Mouse (Mus musculus) neural tube, embryonic 12.5 days (tissue): Measurements from ENCODE around the gene Slc16a6. TPM values are rescaled to one million over a fixed set of nuclear protein-coding genes. Genes with fewer than 3 reads are reported as not detected.

ENCODE experiments used
- ATAC-seq: fragments of 200-750 bp; cut with Nextera tagmentation; 2 replicates; pipeline ENCODE4 v1.8.0; 2017; ENCODE audit warnings: low read depth, mild to moderate bottlenecking, moderate TSS enrichment, moderate library complexity; ENCODE audit not compliant: low FRiP score
- H3K27ac ChIP-seq: fragments of 300-500 bp; sonication (generic); 2 replicates; pipeline ENCODE4 v1.5.1; 2016
- H3K27me3 ChIP-seq: fragments of 300-500 bp; sonication (generic); replicated peaks from 2 replicates; pipeline ENCODE4 v1.6.1; 2016; ENCODE audit warnings: mild to moderate bottlenecking
- H3K36me3 ChIP-seq: fragments of 300-500 bp; sonication (generic); 2 replicates; pipeline ENCODE4 v1.6.1; 2016; ENCODE audit warnings: mild to moderate bottlenecking
- H3K4me1 ChIP-seq: fragments of 300-500 bp; sonication (generic); 2 replicates; pipeline ENCODE4 v1.6.1; 2016
- H3K4me2 ChIP-seq: fragments of 300-500 bp; sonication (generic); replicated peaks from 2 replicates; pipeline ENCODE4 v1.6.1; 2016; ENCODE audit warnings: mild to moderate bottlenecking
- H3K4me3 ChIP-seq: fragments of 300-500 bp; sonication (generic); 2 replicates; pipeline ENCODE4 v1.5.1; 2016
- H3K9ac ChIP-seq: fragments of 300-500 bp; sonication (generic); 2 replicates; pipeline ENCODE4 v1.6.1; 2016; ENCODE audit warnings: mild to moderate bottlenecking
- H3K9me3 ChIP-seq: fragments of 300-500 bp; sonication (generic); 2 replicates; pipeline ENCODE4 v1.6.1; 2016; ENCODE audit warnings: mild to moderate bottlenecking
- WGBS: fragments of 180-500 bp; shearing (Covaris S2); methylation state at CpG from one replicate; pipeline ENCODE4 v1.1.7; 2016; 5-methylcytosine and 5-hydroxymethylcytosine counted together
- polyA plus RNA-seq: library from polyadenylated mRNA; unstranded; fragments of >200 nt; fragmentation: Nextera tagmentation; extraction: Ambion mirVana; gene quantifications from 2 replicates; pipeline ENCODE4 v1.2.1, GENCODE M21; 2016

The Slc16a6 gene
- polyA plus RNA-seq, 1 experiment from 2014 or later, result 4.0 TPM

DNA sequence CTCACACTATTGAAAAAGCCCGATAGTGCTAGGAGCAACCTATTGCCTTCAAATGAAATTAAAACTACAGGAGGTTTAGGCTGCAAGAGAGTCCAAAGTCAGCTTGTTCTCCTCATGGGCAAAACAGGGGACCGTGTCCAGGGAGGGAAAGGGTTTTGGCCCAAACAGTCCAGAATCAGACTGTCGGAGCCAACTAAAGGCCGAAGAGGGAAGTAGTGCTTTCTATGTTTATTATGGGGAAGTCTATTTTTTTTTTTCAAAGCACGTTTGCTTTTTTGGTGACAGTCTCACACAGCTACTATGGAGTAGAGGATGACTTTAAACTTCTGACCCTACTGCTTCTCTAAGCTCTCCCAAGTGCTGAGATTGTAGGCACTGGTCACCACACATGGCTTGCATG, 5.3 kb downstream of the Slc16a6 start:
- Histone ChIP-seq H3K4me3 (no peak overlapping the region), H3K36me3 (no peaks in the 10 kb centered on the region), H3K9me3 (no peaks in the 10 kb centered on the region), H3K27me3 (no peaks in the 10 kb centered on the region; the same call in 1 of the 2 replicates), H3K4me1 (peaks cover 10% of the 10 kb centered on the region), H3K4me2 (no peak overlapping the region), H3K9ac (no peak overlapping the region), H3K27ac (no peak overlapping the region)
- WGBS, result 92% methylated on average over 5 of the region's 5 CpGs
- no peak for ATAC-seq

DNA sequence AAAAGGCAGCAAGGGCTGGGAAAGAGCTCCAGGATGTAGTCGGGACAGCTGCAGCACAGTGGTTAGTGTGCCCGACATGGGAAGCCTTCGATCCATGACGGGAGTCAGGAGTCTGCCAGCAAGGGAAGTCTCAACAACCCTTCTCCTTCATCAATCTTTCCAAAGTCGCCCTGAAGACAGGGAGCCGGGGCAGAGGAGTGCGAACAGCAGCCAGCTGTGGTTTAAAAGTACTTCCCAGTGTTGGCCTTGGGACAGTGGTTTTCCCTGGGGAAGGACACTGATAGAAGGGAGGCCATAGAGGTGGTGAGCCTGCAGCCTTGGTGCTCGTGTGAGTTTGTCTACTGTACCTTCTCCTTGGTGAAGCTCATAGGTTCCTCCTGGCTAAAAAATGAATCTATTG, 6.4 kb downstream of the Slc16a6 start:
- no peak for ATAC-seq
- Histone ChIP-seq H3K4me2 (no peak overlapping the region), H3K9ac (no peak overlapping the region), H3K9me3 (no peaks in the 10 kb centered on the region), H3K4me1 (peaks cover 6% of the 10 kb centered on the region), H3K27me3 (no peaks in the 10 kb centered on the region; the same call in 1 of the 2 replicates), H3K27ac (no peak overlapping the region), H3K36me3 (peaks cover 11% of the 10 kb centered on the region; the same call in 1 of the 2 replicates), H3K4me3 (no peak overlapping the region)
- 86% methylated on average over 8 of the region's 8 CpGs for WGBS

DNA sequence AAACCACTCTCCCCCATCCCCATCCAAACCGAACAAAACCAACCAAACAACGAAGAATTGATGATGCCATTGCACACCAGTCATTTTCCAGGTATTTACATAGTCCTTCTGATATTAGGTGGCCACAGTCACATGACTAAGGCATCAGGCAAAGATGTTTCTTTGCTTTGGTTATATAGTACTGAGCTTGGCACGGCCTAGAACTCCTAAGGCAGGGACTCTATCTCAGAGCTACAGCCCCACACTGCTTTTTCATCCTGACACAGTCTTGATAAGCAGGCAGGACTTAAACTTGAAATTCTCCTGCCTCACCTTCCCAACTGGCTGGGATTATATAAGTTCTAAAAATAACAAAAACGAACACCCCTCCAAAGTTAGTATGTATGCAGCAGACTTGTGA, 8.3 kb downstream of the Slc16a6 start:
- 92% methylated on average over 4 of the region's 4 CpGs for WGBS
- H3K27me3 ChIP-seq, result no peaks in the 10 kb centered on the region
- no peak overlapping the region for H3K9ac ChIP-seq
- ATAC-seq, result no peak
- H3K27ac ChIP-seq, result no peak overlapping the region
- H3K4me3 ChIP-seq, result no peak overlapping the region
- no peaks in the 10 kb centered on the region for H3K4me1 ChIP-seq
- H3K4me2 ChIP-seq, result no peak overlapping the region
- H3K9me3 ChIP-seq, result no peaks in the 10 kb centered on the region
- peaks cover 11% of the 10 kb centered on the region; the same call in 1 of the 2 replicates for H3K36me3 ChIP-seq

DNA sequence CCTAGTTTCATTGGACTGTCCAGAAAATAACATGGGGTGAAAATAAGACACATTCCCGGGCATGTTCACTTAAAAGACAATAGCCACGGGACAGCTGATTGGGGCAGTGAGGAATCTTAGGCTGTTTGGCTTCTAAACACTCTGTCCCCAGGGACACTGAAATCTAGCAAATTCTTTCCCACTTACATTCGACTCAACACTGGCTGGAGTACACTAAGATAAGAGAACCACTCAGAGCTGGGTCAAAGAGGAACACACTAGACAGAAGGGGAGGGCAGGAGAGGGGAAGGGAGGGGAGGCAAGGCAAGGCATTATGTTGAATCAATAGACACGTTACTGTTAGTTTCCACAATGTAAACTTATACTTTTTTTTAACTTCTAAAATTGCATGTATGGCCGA, 12.8 kb downstream of the Slc16a6 start:
- no peak overlapping the region for H3K4me2 ChIP-seq
- no peak overlapping the region for H3K9ac ChIP-seq
- no peak for ATAC-seq
- 82% methylated on average over 5 of the region's 5 CpGs for WGBS
- no peaks in the 10 kb centered on the region for H3K27me3 ChIP-seq
- no peaks in the 10 kb centered on the region for H3K4me1 ChIP-seq
- H3K27ac ChIP-seq, result no peak overlapping the region
- no peaks in the 10 kb centered on the region for H3K9me3 ChIP-seq
- H3K36me3 ChIP-seq, result peaks cover 17% of the 10 kb centered on the region; the same call in 1 of the 2 replicates
- no peak overlapping the region for H3K4me3 ChIP-seq

DNA sequence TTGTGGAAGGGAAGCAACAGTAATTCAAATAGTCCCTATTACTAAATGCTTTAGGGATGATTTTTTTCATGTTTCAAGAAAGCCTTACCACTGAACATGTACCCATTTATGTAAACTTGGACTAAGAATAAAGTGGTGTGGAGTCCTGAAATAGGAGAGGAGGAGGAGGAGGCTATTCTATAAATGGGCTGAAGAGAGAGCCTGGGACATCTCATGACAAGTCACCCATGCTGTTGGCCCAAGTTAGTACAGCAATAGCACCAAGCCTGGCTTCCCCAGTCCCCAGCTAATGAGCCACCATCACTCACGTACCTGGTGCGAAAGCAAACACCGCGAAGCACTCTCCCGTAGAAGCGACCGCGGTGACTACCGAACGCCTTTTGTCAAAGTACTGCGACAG, 15.2 kb downstream of the Slc16a6 start:
- Histone ChIP-seq H3K27ac (no peak overlapping the region), H3K4me3 (no peak overlapping the region), H3K27me3 (no peaks in the 10 kb centered on the region), H3K36me3 (peaks cover 27% of the 10 kb centered on the region; the same call in 1 of the 2 replicates), H3K4me1 (no peaks in the 10 kb centered on the region), H3K4me2 (no peak overlapping the region), H3K9ac (no peak overlapping the region), H3K9me3 (no peaks in the 10 kb centered on the region)
- no peak for ATAC-seq
- WGBS, result 95% methylated on average over 11 of the region's 11 CpGs

DNA sequence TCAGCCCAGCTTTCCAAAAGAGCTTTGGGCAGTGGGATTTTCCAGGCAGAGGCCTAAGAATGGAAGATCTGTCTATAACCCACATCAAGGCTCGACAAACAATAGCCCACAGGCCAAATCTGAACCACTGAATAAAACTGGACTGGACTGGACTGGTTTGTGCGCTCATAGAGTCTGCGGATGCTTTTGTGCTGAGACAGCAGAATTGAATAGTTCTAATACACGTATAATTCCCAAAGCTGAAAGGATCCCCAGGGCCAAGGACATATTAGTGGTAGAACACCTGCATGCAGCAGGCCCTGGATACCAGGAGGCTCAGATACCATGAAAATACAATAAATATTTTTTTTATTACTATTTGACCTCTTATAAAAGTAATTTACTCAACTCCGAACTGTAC, 17.1 kb downstream of the Slc16a6 start:
- H3K9me3 ChIP-seq, result no peaks in the 10 kb centered on the region
- H3K4me3 ChIP-seq, result no peak overlapping the region
- H3K9ac ChIP-seq, result no peak overlapping the region
- no peaks in the 10 kb centered on the region for H3K27me3 ChIP-seq
- no peak overlapping the region for H3K27ac ChIP-seq
- 93% methylated on average over 5 of the region's 5 CpGs for WGBS
- H3K4me1 ChIP-seq, result no peaks in the 10 kb centered on the region
- ATAC-seq, result no peak
- peaks cover 16% of the 10 kb centered on the region; the same call in 1 of the 2 replicates for H3K36me3 ChIP-seq
- no peak overlapping the region for H3K4me2 ChIP-seq

DNA sequence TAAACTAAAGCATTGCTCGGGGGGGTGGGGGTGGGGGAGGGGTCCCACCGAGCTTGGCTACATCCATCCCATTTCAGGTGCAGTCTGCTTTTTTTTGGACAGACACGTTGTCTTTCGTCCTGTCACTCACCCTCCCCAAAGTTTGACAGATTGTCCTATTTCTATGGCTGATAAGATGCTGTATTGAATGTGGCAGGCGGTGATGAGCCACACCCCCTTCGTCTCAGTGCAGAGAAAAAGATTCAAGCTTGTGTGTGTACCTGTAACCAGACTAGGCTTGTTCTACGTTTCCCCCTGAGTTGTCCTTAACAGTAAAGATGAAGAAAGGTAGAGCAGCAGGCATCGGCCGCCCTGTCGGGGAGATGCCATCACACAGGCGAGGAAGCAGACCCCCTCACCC, 22.2 kb downstream of the Slc16a6 start:
- Histone ChIP-seq H3K9ac (no peak overlapping the region), H3K9me3 (no peaks in the 10 kb centered on the region), H3K27me3 (no peaks in the 10 kb centered on the region), H3K36me3 (peaks cover 10% of the 10 kb centered on the region; the same call in 1 of the 2 replicates), H3K27ac (no peak overlapping the region), H3K4me3 (no peak overlapping the region), H3K4me2 (no peak overlapping the region), H3K4me1 (no peaks in the 10 kb centered on the region)
- 87% methylated on average over 11 of the region's 11 CpGs for WGBS
- no peak for ATAC-seq

DNA sequence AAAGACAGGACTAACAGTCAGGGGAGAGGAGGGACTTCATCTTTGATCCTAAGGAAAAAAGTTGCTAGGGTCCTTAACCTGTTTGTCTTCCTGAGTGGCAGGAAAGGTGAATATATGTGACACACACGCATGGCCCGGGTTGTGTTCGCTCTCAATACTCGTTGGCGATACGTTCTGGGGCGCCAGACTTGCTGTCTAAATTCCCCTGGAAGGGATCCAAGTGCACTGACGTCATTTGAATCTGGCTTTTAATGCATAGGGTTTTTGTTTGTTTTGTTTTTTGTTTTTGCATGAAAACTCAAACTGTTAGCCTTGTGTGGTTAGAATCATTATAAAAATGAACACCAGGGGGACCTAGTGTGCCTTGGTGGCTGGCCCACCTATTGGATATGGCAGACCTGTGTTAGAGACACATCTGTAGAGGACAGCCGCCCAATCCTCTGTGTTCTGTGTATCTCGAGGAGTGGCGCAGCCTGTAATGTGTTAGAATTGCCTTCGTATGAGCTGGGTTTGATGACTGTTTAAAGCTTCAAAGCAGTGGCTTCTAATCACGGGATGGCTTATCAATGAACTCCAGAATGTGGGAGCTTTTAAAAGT, 27.9 kb downstream of the Slc16a6 start:
- no peak overlapping the region for H3K9ac ChIP-seq
- H3K4me1 ChIP-seq, result no peaks in the 10 kb centered on the region
- H3K4me3 ChIP-seq, result no peak overlapping the region
- H3K36me3 ChIP-seq, result no peaks in the 10 kb centered on the region
- no peaks in the 10 kb centered on the region for H3K9me3 ChIP-seq
- 62% methylated on average over 13 of the region's 13 CpGs for WGBS
- 0 out of 2 replicates have a peak, but pooled peaks have one; percentile 68 for ATAC-seq
- H3K27ac ChIP-seq, result no peak overlapping the region
- H3K4me2 ChIP-seq, result no peak overlapping the region
- H3K27me3 ChIP-seq, result no peaks in the 10 kb centered on the region

DNA sequence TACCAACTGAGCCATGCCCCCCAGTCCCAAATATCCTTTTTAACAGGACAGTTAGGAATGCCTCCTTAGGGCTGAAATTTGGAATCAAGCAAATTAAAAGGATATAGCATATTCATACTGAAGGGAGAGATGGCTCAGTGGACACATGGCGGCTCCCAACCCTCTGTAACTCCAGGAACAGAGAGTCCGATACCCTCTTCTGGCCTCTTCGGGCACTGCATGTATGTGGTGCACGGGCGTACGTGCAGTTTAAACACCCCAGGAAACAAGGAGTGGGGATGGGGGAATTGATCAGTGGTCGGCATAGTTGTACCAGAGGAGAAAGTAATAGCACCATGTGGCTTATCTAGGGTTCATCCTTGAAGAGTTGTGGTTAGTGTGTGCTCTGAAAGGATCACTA, 28.8 kb downstream of the Slc16a6 start:
- Histone ChIP-seq H3K4me2 (no peak overlapping the region), H3K4me1 (0 out of 2 replicates have a peak, but pooled peaks cover 7% of the 10 kb centered on the region), H3K9me3 (no peaks in the 10 kb centered on the region), H3K27me3 (no peaks in the 10 kb centered on the region), H3K36me3 (no peaks in the 10 kb centered on the region), H3K9ac (no peak overlapping the region), H3K27ac (no peak overlapping the region), H3K4me3 (no peak overlapping the region)
- no peak for ATAC-seq
- 47% methylated on average over 7 of the region's 7 CpGs for WGBS

DNA sequence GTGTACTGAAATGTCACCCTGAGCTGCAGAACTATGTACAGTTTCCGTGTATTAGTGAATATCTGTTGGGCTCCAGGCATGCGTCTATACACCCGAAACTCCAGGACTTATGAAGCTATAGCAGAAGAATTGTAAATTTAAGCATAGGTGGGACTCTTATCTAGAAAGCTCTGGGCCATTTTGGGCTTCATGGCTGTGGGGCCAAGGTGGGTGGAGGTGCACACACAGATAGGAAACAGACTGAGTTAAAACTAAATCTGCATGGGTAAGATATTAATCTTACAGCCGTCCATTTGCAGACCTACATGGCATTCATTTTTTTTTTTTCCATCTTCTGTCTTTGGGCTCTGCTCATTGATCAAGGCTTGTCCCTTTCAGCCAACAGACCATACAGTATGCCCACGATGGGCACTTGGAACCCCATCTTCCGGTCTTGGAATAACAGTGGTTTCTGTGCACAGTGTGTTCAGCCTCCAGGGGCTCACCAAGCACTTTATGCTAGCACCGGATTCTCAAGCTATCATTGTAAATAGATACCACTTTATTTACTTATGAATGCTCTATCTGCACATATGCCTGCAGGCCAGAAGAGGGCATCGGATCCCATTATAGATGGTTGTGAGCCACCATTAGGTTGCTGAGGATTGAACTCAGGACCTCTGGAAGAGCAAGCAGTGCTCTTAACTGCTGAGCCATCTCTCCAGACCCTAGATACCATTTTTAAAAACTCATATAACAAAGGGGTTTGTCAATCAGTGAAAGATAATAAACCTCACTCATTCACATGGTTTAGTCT, 29.7 kb downstream of the Slc16a6 start:
- Histone ChIP-seq H3K4me2 (no peak overlapping the region), H3K36me3 (no peaks in the 10 kb centered on the region), H3K27me3 (no peaks in the 10 kb centered on the region), H3K9me3 (no peaks in the 10 kb centered on the region), H3K27ac (no peak overlapping the region), H3K4me1 (0 out of 2 replicates have a peak, but pooled peaks cover 7% of the 10 kb centered on the region), H3K9ac (no peak overlapping the region), H3K4me3 (no peak overlapping the region)
- 93% methylated on average over 8 of the region's 8 CpGs for WGBS
- no peak for ATAC-seq

DNA sequence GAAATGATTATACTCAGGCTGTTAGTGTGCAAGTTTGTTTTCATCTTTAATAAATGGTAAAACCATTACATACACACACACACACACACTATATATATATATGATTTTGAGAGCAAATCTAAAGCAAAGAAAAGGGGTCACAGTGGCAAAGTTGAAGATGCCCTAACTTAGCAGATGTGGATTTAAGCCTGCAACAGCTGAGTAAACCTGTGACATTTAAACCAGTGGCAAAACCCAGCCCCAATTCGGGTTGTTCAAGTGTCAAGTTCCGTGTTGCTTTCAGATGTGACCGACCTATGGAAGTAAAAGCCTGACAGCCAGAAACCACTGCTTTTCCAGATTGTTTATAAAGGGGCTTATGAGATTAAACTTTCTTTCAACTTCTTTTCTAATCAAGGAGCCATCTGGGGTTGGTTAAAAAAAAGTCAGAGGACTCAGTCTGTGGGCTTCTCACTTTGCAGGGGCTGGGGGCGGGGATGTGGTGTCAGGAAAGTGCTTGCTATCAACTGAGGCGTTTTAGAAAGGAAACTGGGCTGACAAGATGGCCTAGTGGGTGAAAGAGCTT, 31.1 kb downstream of the Slc16a6 start:
- Histone ChIP-seq H3K4me3 (no peak overlapping the region), H3K9me3 (no peaks in the 10 kb centered on the region), H3K4me1 (0 out of 2 replicates have a peak, but pooled peaks cover 7% of the 10 kb centered on the region), H3K4me2 (no peak overlapping the region), H3K27ac (no peak overlapping the region), H3K9ac (no peak overlapping the region), H3K36me3 (peaks cover 8% of the 10 kb centered on the region), H3K27me3 (no peaks in the 10 kb centered on the region)
- 67% methylated on average over 5 of the region's 5 CpGs for WGBS
- no peak for ATAC-seq

DNA sequence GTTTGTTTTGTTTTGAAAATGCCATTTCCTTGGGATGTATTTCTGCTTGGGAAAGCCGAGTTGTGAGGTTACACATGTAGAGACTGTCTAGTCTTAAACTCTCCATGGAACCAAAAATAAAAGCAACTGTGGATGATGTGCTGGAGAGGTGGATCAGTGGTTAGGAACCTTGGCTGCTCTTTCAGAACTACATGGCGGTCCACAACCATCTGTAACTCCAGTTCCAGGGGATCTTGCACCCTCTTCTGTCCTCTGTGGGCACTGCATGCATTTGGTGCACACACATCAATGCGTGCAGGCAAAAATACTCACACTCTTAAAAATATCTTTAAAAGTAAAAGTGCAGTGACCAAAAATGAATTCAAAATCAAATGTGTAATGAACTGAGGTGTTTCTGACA, 32.3 kb downstream of the Slc16a6 start:
- Histone ChIP-seq H3K27me3 (no peaks in the 10 kb centered on the region), H3K9me3 (no peaks in the 10 kb centered on the region), H3K4me1 (0 out of 2 replicates have a peak, but pooled peaks cover 7% of the 10 kb centered on the region), H3K36me3 (peaks cover 19% of the 10 kb centered on the region), H3K27ac (no peak overlapping the region), H3K4me2 (no peak overlapping the region), H3K4me3 (no peak overlapping the region), H3K9ac (no peak overlapping the region)
- no peak for ATAC-seq
- 54% methylated on average over 3 of the region's 3 CpGs for WGBS
